Mouse (Mus musculus) forebrain, postnatal 0 days (tissue): ENCODE measurements at regions not wholly inside any gene's neighbourhood (a gene's known extent, or its start where the extent isn't known, plus 50 kb on each side); places are given as distances from the start of the nearest gene placed in this dataset.

Experiments used
- ATAC-seq: fragments of 200-750 bp; cut with Nextera tagmentation; 2 replicates; pipeline ENCODE4 v1.8.0; 2017; ENCODE audit warnings: mild to moderate bottlenecking, moderate library complexity
- DNase-seq: peaks from one replicate; pipeline ENCODE4 v3.0.0-alpha.2; 2015
- H3K27ac ChIP-seq: fragments of 300-500 bp; sonication (generic); 2 replicates; pipeline ENCODE4 v1.5.1; 2014; ENCODE audit warnings: low read depth, mild to moderate bottlenecking, antibody characterized with exemption, low read length, moderate library complexity, mixed read lengths
- H3K27me3 ChIP-seq: fragments of 300-500 bp; sonication (generic); 2 replicates; pipeline ENCODE4 v1.6.1; 2014; ENCODE audit warnings: mild to moderate bottlenecking, low read length, mixed read lengths; ENCODE audit not compliant: insufficient read depth
- H3K36me3 ChIP-seq: fragments of 300-500 bp; sonication (generic); 2 replicates; pipeline ENCODE4 v1.6.1; 2014; ENCODE audit warnings: mild to moderate bottlenecking, moderate library complexity; ENCODE audit not compliant: insufficient read depth
- H3K4me1 ChIP-seq: fragments of 300-500 bp; sonication (generic); 2 replicates; pipeline ENCODE4 v1.6.1; 2014; ENCODE audit warnings: antibody characterized with exemption; ENCODE audit not compliant: insufficient read depth
- H3K4me2 ChIP-seq: fragments of 300-500 bp; sonication (generic); 2 replicates; pipeline ENCODE4 v1.6.1; 2014; ENCODE audit warnings: low read depth, mild to moderate bottlenecking, moderate library complexity
- H3K4me3 ChIP-seq: fragments of 300-500 bp; sonication (generic); 2 replicates; pipeline ENCODE4 v1.5.1; 2014; ENCODE audit warnings: low read depth, low read length, mixed read lengths
- H3K9ac ChIP-seq: fragments of 300-500 bp; sonication (generic); 2 replicates; pipeline ENCODE4 v1.6.1; 2014; ENCODE audit warnings: mild to moderate bottlenecking
- H3K9me3 ChIP-seq: fragments of 300-500 bp; sonication (generic); 2 replicates; pipeline ENCODE4 v1.6.1; 2016; ENCODE audit warnings: low read length
- CTCF ChIP-seq: sonication (generic); IDR thresholded peaks from 2 replicates; pipeline ENCODE4 v1.5.1; 2016; ENCODE audit warnings: antibody characterized with exemption, control low read depth, low read depth
- WGBS: fragments of 180-500 bp; shearing (Covaris S2); extraction: QIAGEN DNeasy Blood & Tissue Kit; methylation state at CpG from one replicate; pipeline ENCODE4 v1.1.7; 2014; 5-methylcytosine and 5-hydroxymethylcytosine counted together

DNA sequence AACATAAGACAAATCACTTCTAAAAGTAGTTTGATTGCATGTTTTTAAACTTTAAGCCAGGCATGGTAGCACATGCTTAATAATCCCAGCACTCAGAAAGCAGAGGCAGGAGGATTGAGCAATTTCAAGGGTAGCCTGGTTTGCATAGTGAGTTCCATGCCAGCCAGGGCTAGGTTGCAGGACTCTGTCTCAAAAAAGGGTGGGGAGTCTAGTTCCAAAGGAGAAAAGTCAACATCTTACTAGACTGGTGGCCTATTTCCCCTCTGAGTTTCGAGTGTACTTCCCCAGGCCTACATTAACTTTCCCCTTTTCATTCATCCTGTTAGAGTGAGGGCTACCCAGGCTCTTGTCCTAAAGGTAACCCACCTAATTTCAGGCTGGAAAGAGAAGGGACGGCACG lies 93.8 kb downstream of the Rassf10 start:
- H3K9me3 ChIP-seq, result no peaks in the 10 kb centered on the region
- H3K4me3 ChIP-seq, result no peak overlapping the region
- H3K27me3 ChIP-seq, result no peaks in the 10 kb centered on the region
- 56% methylated on average over 3 of the region's 3 CpGs for WGBS
- DNase-seq, result no peak
- no peak overlapping the region for H3K9ac ChIP-seq
- H3K27ac ChIP-seq, result no peak overlapping the region
- no peak overlapping the region for H3K4me2 ChIP-seq
- ATAC-seq, result no peak
- no peaks in the 10 kb centered on the region for H3K36me3 ChIP-seq
- TF ChIP-seq CTCF, result no peak
- no peaks in the 10 kb centered on the region for H3K4me1 ChIP-seq

GRCm38 (mm10) chr7:113048097-113048795 lies 94.5 kb downstream of the Rassf10 start:
- ATAC-seq (peak; percentile 82), DNase-seq (peak; percentile 55)
- H3K4me2 ChIP-seq, result no peak overlapping the region
- H3K4me3 ChIP-seq, result no peak overlapping the region
- no peaks in the 10 kb centered on the region for H3K4me1 ChIP-seq
- TF ChIP-seq CTCF, result no peak
- no peaks in the 10 kb centered on the region for H3K36me3 ChIP-seq
- no peak overlapping the region for H3K9ac ChIP-seq
- H3K27me3 ChIP-seq, result no peaks in the 10 kb centered on the region
- WGBS, result 22% methylated on average over 4 of the region's 4 CpGs
- no peak overlapping the region for H3K27ac ChIP-seq
- H3K9me3 ChIP-seq, result no peaks in the 10 kb centered on the region

DNA sequence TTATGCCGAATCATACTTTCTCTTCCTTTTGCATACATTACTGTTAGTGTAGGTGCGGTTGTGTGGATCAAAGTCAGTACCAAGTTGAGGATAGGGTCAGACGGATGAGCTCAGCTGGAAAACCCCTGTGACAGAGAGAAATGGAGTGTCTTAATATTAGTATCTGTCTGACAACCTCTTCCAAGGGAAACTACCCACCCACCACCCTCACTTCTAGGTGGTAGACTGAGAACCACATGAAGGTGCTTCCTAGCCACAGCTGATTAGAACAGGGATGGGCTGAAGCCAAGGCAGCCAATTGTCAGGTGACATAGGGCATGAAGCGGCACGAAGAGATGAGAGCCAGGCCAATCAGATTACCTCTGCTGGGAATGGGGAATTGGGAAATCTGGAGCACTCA lies 95.7 kb downstream of the Rassf10 start:
- no peaks in the 10 kb centered on the region for H3K27me3 ChIP-seq
- no peaks in the 10 kb centered on the region for H3K9me3 ChIP-seq
- H3K4me3 ChIP-seq, result no peak overlapping the region
- no peak for ATAC-seq
- no peak overlapping the region for H3K4me2 ChIP-seq
- WGBS, result 85% methylated on average over 5 of the region's 5 CpGs
- no peak for TF ChIP-seq CTCF
- H3K4me1 ChIP-seq, result no peaks in the 10 kb centered on the region
- no peak overlapping the region for H3K9ac ChIP-seq
- H3K36me3 ChIP-seq, result no peaks in the 10 kb centered on the region
- DNase-seq, result no peak
- no peak overlapping the region for H3K27ac ChIP-seq

GRCm38 (mm10) chr7:113052952-113053351 lies 99.2 kb downstream of the Rassf10 start:
- TF ChIP-seq CTCF, result no peak
- peak; percentile 86 for ATAC-seq
- no peak overlapping the region for H3K4me3 ChIP-seq
- no peaks in the 10 kb centered on the region for H3K27me3 ChIP-seq
- H3K27ac ChIP-seq, result no peak overlapping the region
- no peak overlapping the region for H3K4me2 ChIP-seq
- H3K36me3 ChIP-seq, result no peaks in the 10 kb centered on the region
- no peaks in the 10 kb centered on the region for H3K4me1 ChIP-seq
- 26% methylated on average over 1 of the region's 1 CpGs for WGBS
- DNase-seq, result peak; percentile 41
- H3K9me3 ChIP-seq, result no peaks in the 10 kb centered on the region
- H3K9ac ChIP-seq, result no peak overlapping the region

DNA sequence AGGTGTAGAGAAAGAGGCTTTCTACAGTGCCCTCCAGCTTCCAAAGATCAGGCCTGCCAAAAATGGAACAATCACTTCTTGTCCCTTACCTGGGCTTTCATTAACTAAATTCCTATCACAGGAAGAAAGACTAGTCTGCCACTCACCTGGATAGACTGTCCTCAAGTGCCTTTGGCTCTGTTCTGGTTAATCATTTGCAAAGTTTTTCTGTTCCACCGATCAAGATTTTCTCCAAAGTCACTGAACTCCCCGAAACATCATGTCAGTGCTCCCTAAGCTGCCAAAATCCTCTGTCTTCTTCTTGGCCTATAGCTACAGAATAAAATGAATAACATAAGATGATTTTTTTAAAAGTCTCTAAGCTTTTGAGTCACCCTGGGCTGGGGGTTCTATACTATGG lies 102.7 kb downstream of the Rassf10 start:
- Histone ChIP-seq H3K4me3 (no peak overlapping the region), H3K4me2 (no peak overlapping the region), H3K9me3 (no peaks in the 10 kb centered on the region), H3K27me3 (no peaks in the 10 kb centered on the region), H3K4me1 (no peaks in the 10 kb centered on the region), H3K9ac (no peak overlapping the region), H3K27ac (no peak overlapping the region), H3K36me3 (no peaks in the 10 kb centered on the region)
- no peak for ATAC-seq
- 93% methylated on average over 2 of the region's 2 CpGs for whole genome bisulfite sequencing
- TF ChIP-seq CTCF, result no peak
- no peak for DNase-seq

GRCm38 (mm10) chr7:113059211-113059966 lies 105.6 kb downstream of the Rassf10 start:
- Histone ChIP-seq H3K27me3 (no peaks in the 10 kb centered on the region), H3K36me3 (no peaks in the 10 kb centered on the region), H3K27ac (no peak overlapping the region), H3K4me1 (no peaks in the 10 kb centered on the region), H3K9ac (no peak overlapping the region), H3K4me2 (no peak overlapping the region), H3K4me3 (no peak overlapping the region), H3K9me3 (no peaks in the 10 kb centered on the region)
- peak; percentile 77 for ATAC-seq
- peak; percentile 51 for DNase-seq
- 38% methylated on average over 12 of the region's 12 CpGs for WGBS
- no peak for TF ChIP-seq CTCF

GRCm38 (mm10) chr7:113059967-113060284 lies 106.2 kb downstream of the Rassf10 start:
- no peak overlapping the region for H3K27ac ChIP-seq
- ATAC-seq (no peak), DNase-seq (no peak)
- WGBS, result 79% methylated on average over 5 of the region's 5 CpGs
- no peaks in the 10 kb centered on the region for H3K4me1 ChIP-seq
- H3K36me3 ChIP-seq, result no peaks in the 10 kb centered on the region
- H3K9me3 ChIP-seq, result no peaks in the 10 kb centered on the region
- H3K9ac ChIP-seq, result no peak overlapping the region
- no peak overlapping the region for H3K4me2 ChIP-seq
- H3K27me3 ChIP-seq, result no peaks in the 10 kb centered on the region
- no peak overlapping the region for H3K4me3 ChIP-seq
- TF ChIP-seq CTCF, result no peak
